Mouse (Mus musculus): ENCODE measurements around the gene Slc10a3. TPM values are rescaled to one million over a fixed set of nuclear protein-coding genes. Genes with fewer than 3 reads are reported as not detected.

Slc10a3 gene
- polyA plus RNA-seq, 1 experiment from 2014 or later: 16.8 TPM

Other genes with a start within 250 kb of the Slc10a3 start
- gene Opn1mw, start 245.9 kb downstream of the Slc10a3 start, polyA plus RNA-seq (2014; fragmentation: Nextera tagmentation; extraction: Ambion mirVana): not detected in 2 replicates
- gene Mecp2, start 238.0 kb downstream of the Slc10a3 start, polyA plus RNA-seq (2014; fragmentation: Nextera tagmentation; extraction: Ambion mirVana): 10.5 and 11.2 TPM in 2 replicates
- not detected in 2 replicates for gene Tex28, start 205.5 kb downstream of the Slc10a3 start, polyA plus RNA-seq (2014; fragmentation: Nextera tagmentation; extraction: Ambion mirVana)
- gene Tktl1, start 196.1 kb downstream of the Slc10a3 start, polyA plus RNA-seq (2014; fragmentation: Nextera tagmentation; extraction: Ambion mirVana): 0.07 and 0.09 TPM in 2 replicates
- 495 and 548 TPM in 2 replicates for gene Flna, start 123.5 kb downstream of the Slc10a3 start, polyA plus RNA-seq (2014; fragmentation: Nextera tagmentation; extraction: Ambion mirVana)
- 30.4 and 30.7 TPM in 2 replicates for gene Emd, start 118.7 kb downstream of the Slc10a3 start, polyA plus RNA-seq (2014; fragmentation: Nextera tagmentation; extraction: Ambion mirVana)
- gene Rpl10, start 102.5 kb downstream of the Slc10a3 start, polyA plus RNA-seq (2014; fragmentation: Nextera tagmentation; extraction: Ambion mirVana): 990 and 1,020 TPM in 2 replicates
- gene Taz, start 91.4 kb downstream of the Slc10a3 start, polyA plus RNA-seq (2014; fragmentation: Nextera tagmentation; extraction: Ambion mirVana): 60.6 and 67.6 TPM in 2 replicates
- gene Dnase1l1, start 91.0 kb downstream of the Slc10a3 start, polyA plus RNA-seq (2014; fragmentation: Nextera tagmentation; extraction: Ambion mirVana): 10.1 and 10.6 TPM in 2 replicates
- gene Atp6ap1, start 76.3 kb downstream of the Slc10a3 start, polyA plus RNA-seq (2014; fragmentation: Nextera tagmentation; extraction: Ambion mirVana): 103 and 107 TPM in 2 replicates
- 165 and 194 TPM in 2 replicates for gene Gdi1, start 68.4 kb downstream of the Slc10a3 start, polyA plus RNA-seq (2014; fragmentation: Nextera tagmentation; extraction: Ambion mirVana)
- 50.4 and 55.0 TPM in 2 replicates for gene Fam50a, start 60.3 kb downstream of the Slc10a3 start, polyA plus RNA-seq (2014; fragmentation: Nextera tagmentation; extraction: Ambion mirVana)
- 11.9 and 13.1 TPM in 2 replicates for gene Plxna3, start 44.3 kb downstream of the Slc10a3 start, polyA plus RNA-seq (2014; fragmentation: Nextera tagmentation; extraction: Ambion mirVana)
- 99.2 and 108 TPM in 2 replicates for gene Lage3, start 19.7 kb downstream of the Slc10a3 start, polyA plus RNA-seq (2014; fragmentation: Nextera tagmentation; extraction: Ambion mirVana)
- 74.7 and 79.1 TPM in 2 replicates for gene Ubl4a, start 131 bp downstream of the Slc10a3 start, polyA plus RNA-seq (2014; fragmentation: Nextera tagmentation; extraction: Ambion mirVana)
- 35.6 and 36.7 TPM in 2 replicates for gene Fam3a, start 19.9 kb upstream of the Slc10a3 start, polyA plus RNA-seq (2014; fragmentation: Nextera tagmentation; extraction: Ambion mirVana)
- gene Ikbkg, start 19.9 kb upstream of the Slc10a3 start, polyA plus RNA-seq (2014; fragmentation: Nextera tagmentation; extraction: Ambion mirVana): 20.2 TPM in 2 replicates
- gene G6pdx, start 55.8 kb upstream of the Slc10a3 start, polyA plus RNA-seq (2014; fragmentation: Nextera tagmentation; extraction: Ambion mirVana): 52.9 TPM in 2 replicates
- not detected in 2 replicates for gene Gm6880, start 108.0 kb upstream of the Slc10a3 start, polyA plus RNA-seq (2014; fragmentation: Nextera tagmentation; extraction: Ambion mirVana)
- gene Olfr1326-ps1, start 201.5 kb upstream of the Slc10a3 start, polyA plus RNA-seq (2014; fragmentation: Nextera tagmentation; extraction: Ambion mirVana): not detected in 2 replicates
- not detected in 2 replicates for gene Olfr1325, start 219.3 kb upstream of the Slc10a3 start, polyA plus RNA-seq (2014; fragmentation: Nextera tagmentation; extraction: Ambion mirVana)

All from intestine, embryonic 14.5 days (tissue).